Mouse (Mus musculus) CH12.LX (cell line): Measurements from ENCODE around the gene Sec14l1. TPM values are rescaled to one million over a fixed set of nuclear protein-coding genes. Genes with fewer than 3 reads are reported as not detected.

ENCODE experiments used
- DNase-seq: peaks from one replicate; pipeline ENCODE4 v3.0.0-alpha.2; 2013; ENCODE audit errors: extremely low read depth
- H3K27ac ChIP-seq: 2 replicates; pipeline ENCODE4 v1.5.1; 2012; ENCODE audit warnings: low read depth, mild to moderate bottlenecking, control low read depth, moderate library complexity; ENCODE audit not compliant: insufficient read depth
- H3K27me3 ChIP-seq: replicated peaks from 2 replicates; pipeline ENCODE3; 2012; ENCODE audit warnings: inconsistent platforms
- H3K36me3 ChIP-seq, 2 experiments: replicated peaks in 1 of 2; 2 replicates each; pipeline versions ENCODE3 to v1.6.1; 2012; ENCODE audit warnings: inconsistent platforms in 1 of 2, low read length in 1 of 2, mild to moderate bottlenecking in 1 of 2, mixed read lengths in 1 of 2, moderate library complexity in 1 of 2; ENCODE audit not compliant: control insufficient read depth in 1 of 2, insufficient read depth in 1 of 2
- H3K4me1 ChIP-seq, 2 experiments: 2 replicates each; pipeline ENCODE4 v1.6.1; 2012; ENCODE audit warnings: inconsistent platforms in 1 of 2, moderate library complexity in 1 of 2; ENCODE audit not compliant: insufficient read depth in 2 of 2, control insufficient read depth in 1 of 2
- H3K4me2 ChIP-seq: 2 replicates; pipeline ENCODE4 v1.6.1; 2012; ENCODE audit warnings: low read depth, mild to moderate bottlenecking, control low read depth; ENCODE audit not compliant: poor library complexity, insufficient read depth, severe bottlenecking
- H3K4me3 ChIP-seq, 3 experiments: fragments of 150-350 bp in 1 of 3; sonication (generic) in 1 of 3; replicated peaks in 1 of 3; 2 replicates each; pipeline versions ENCODE3 to v1.5.1; 2011 to 2012; ENCODE audit warnings: low read depth in 2 of 3, low read length in 2 of 3, mild to moderate bottlenecking in 2 of 3, moderate library complexity in 2 of 3, control low read depth in 1 of 3, improper control_type of control experiment in 1 of 3, inconsistent platforms in 1 of 3, mixed read lengths in 1 of 3; ENCODE audit not compliant: poor library complexity in 1 of 3
- H3K79me2 ChIP-seq: replicated peaks from 2 replicates; pipeline ENCODE4 v1.6.1; 2012; ENCODE audit warnings: mild to moderate bottlenecking, moderate library complexity; ENCODE audit not compliant: control insufficient read depth, poor library complexity, insufficient read depth, severe bottlenecking; ENCODE audit errors: extremely low read depth
- H3K9ac ChIP-seq: 2 replicates; pipeline ENCODE4 v1.6.1; 2012; ENCODE audit warnings: low read depth, mild to moderate bottlenecking, control low read depth, moderate library complexity; ENCODE audit not compliant: insufficient read depth
- H3K9me3 ChIP-seq: replicated peaks from 2 replicates; pipeline ENCODE3; 2012; ENCODE audit warnings: low read length, inconsistent platforms, mixed read lengths
- CHD2 ChIP-seq: IDR thresholded peaks from 2 replicates; pipeline ENCODE4 v1.6.1; 2011; ENCODE audit warnings: low read length, improper control_type of control experiment
- CTCF ChIP-seq, 2 experiments: IDR thresholded peaks in 1 of 2; conservative IDR thresholded peaks in 1 of 2; 2 replicates each; pipeline ENCODE4 v1.5.1; 2011 to 2012; ENCODE audit warnings: low read depth in 2 of 2, low read length in 2 of 2, improper control_type of control experiment in 1 of 2, inconsistent platforms in 1 of 2, mild to moderate bottlenecking in 1 of 2, moderate library complexity in 1 of 2
- E2F4 ChIP-seq: IDR thresholded peaks from 2 replicates; pipeline ENCODE4 v1.6.1; 2011; ENCODE audit warnings: low read depth, low read length, improper control_type of control experiment; ENCODE audit not compliant: insufficient replicate concordance
- EP300 ChIP-seq: IDR thresholded peaks from 2 replicates; pipeline ENCODE4 v1.6.1; 2011; ENCODE audit warnings: low read length, improper control_type of control experiment
- ETS1 ChIP-seq: conservative IDR thresholded peaks from 2 replicates; pipeline ENCODE4 v1.6.1; 2012; ENCODE audit warnings: low read depth, mild to moderate bottlenecking, inconsistent platforms, low read length, improper control_type of control experiment, moderate library complexity
- GABPA ChIP-seq: IDR thresholded peaks from 2 replicates; pipeline ENCODE4 v1.6.1; 2012; ENCODE audit warnings: low read depth, low read length, improper control_type of control experiment, inconsistent platforms; ENCODE audit not compliant: insufficient replicate concordance
- IRF4 ChIP-seq: IDR thresholded peaks from 2 replicates; pipeline ENCODE4 v1.6.1; 2014; ENCODE audit warnings: low read depth, mild to moderate bottlenecking, inconsistent platforms, low read length, improper control_type of control experiment
- JUN ChIP-seq: IDR thresholded peaks from 2 replicates; pipeline ENCODE4 v1.6.1; 2011; ENCODE audit warnings: low read depth, mild to moderate bottlenecking, low read length, improper control_type of control experiment, moderate library complexity; ENCODE audit not compliant: insufficient read depth
- JUND ChIP-seq: conservative IDR thresholded peaks from 2 replicates; pipeline ENCODE4 v1.6.1; 2011; ENCODE audit warnings: low read depth, low read length, improper control_type of control experiment
- KAT2A ChIP-seq: IDR thresholded peaks from 2 replicates; pipeline ENCODE4 v1.6.1; 2012; ENCODE audit warnings: low read length, improper control_type of control experiment, inconsistent platforms; ENCODE audit not compliant: insufficient replicate concordance
- MAFK ChIP-seq: IDR thresholded peaks from 2 replicates; pipeline ENCODE4 v1.6.1; 2011; ENCODE audit warnings: low read length, improper control_type of control experiment; ENCODE audit not compliant: insufficient replicate concordance
- MAX ChIP-seq: IDR thresholded peaks from 2 replicates; pipeline ENCODE4 v1.6.1; 2011; ENCODE audit warnings: low read length, improper control_type of control experiment
- MAZ ChIP-seq: IDR thresholded peaks from 2 replicates; pipeline ENCODE4 v1.6.1; 2012; ENCODE audit warnings: low read depth, mild to moderate bottlenecking, inconsistent platforms, low read length, improper control_type of control experiment, moderate library complexity
- MEF2A ChIP-seq: IDR thresholded peaks from 2 replicates; pipeline ENCODE4 v1.6.1; 2014; ENCODE audit warnings: low read depth, mild to moderate bottlenecking, inconsistent platforms, low read length, improper control_type of control experiment, borderline replicate concordance
- NELFE ChIP-seq: IDR thresholded peaks from 2 replicates; pipeline ENCODE4 v1.6.1; 2011; ENCODE audit warnings: low read depth, low read length, improper control_type of control experiment
- NRF1 ChIP-seq: IDR thresholded peaks from 2 replicates; pipeline ENCODE4 v1.6.1; 2014; ENCODE audit warnings: low read depth, mild to moderate bottlenecking, inconsistent platforms, low read length, improper control_type of control experiment, moderate library complexity
- PAX5 ChIP-seq: IDR thresholded peaks from 2 replicates; pipeline ENCODE4 v1.6.1; 2012; ENCODE audit warnings: low read length, inconsistent platforms, mixed read lengths
- POLR2A ChIP-seq: IDR thresholded peaks from 2 replicates; pipeline ENCODE4 v1.6.1; 2011; ENCODE audit warnings: low read depth, mild to moderate bottlenecking, improper control_type of control experiment, low read length
- RCOR1 ChIP-seq: conservative IDR thresholded peaks from 2 replicates; pipeline ENCODE4 v1.6.1; 2012; ENCODE audit warnings: low read depth, mild to moderate bottlenecking, inconsistent platforms, low read length, improper control_type of control experiment
- TBP ChIP-seq: conservative IDR thresholded peaks from 2 replicates; pipeline ENCODE4 v1.6.1; 2011; ENCODE audit warnings: low read depth, low read length, improper control_type of control experiment
- UBTF ChIP-seq: IDR thresholded peaks from 2 replicates; pipeline ENCODE4 v1.6.1; 2012; ENCODE audit warnings: low read depth, mild to moderate bottlenecking, inconsistent platforms, low read length, improper control_type of control experiment, moderate library complexity
- USF1 ChIP-seq: IDR thresholded peaks from 2 replicates; pipeline ENCODE4 v1.6.1; 2014; ENCODE audit warnings: low read depth, mild to moderate bottlenecking, inconsistent platforms, low read length, improper control_type of control experiment
- USF2 ChIP-seq: conservative IDR thresholded peaks from 2 replicates; pipeline ENCODE4 v1.6.1; 2011; ENCODE audit warnings: low read depth, low read length, improper control_type of control experiment
- ZC3H11A ChIP-seq: IDR thresholded peaks from 2 replicates; pipeline ENCODE4 v1.6.1; 2012; ENCODE audit warnings: low read depth, mild to moderate bottlenecking, inconsistent platforms, low read length, improper control_type of control experiment
- ZKSCAN1 ChIP-seq: IDR thresholded peaks from 2 replicates; pipeline ENCODE4 v1.6.1; 2012; ENCODE audit warnings: low read depth, inconsistent platforms, low read length, improper control_type of control experiment, borderline replicate concordance
- ZMIZ1 ChIP-seq: IDR thresholded peaks from 2 replicates; pipeline ENCODE4 v1.6.1; 2012; ENCODE audit warnings: low read depth, mild to moderate bottlenecking, inconsistent platforms, low read length, improper control_type of control experiment
- dilution Hi-C: fragments of 300-500 bp; cut with MboI; formaldehyde crosslinking; loops from 2 replicates; pipeline ENCODE4 v1.14.3; 2020; ENCODE audit warnings: low sequenced_read_pairs; ENCODE audit not compliant: extremely low pct_unique_long_range_greater_than_20kb, extremely low pct_ligation_motif_present
- in situ Hi-C: fragments of 300-500 bp; cut with MboI; formaldehyde crosslinking; loops from 3 replicates; pipeline ENCODE4 v1.14.3; 2019; ENCODE audit warnings: low sequenced_read_pairs, low pct_ligation_motif_present, low pct_unique_long_range_greater_than_20kb, mixed read lengths
- polyA plus RNA-seq: library from polyadenylated mRNA; unstranded; fragments of >175 nt; gene quantifications from 2 replicates; pipeline ENCODE4 v1.2.1, GENCODE M21; 2012; ENCODE audit warnings: low read depth; ENCODE audit not compliant: insufficient read length
- total RNA-seq, 2 experiments: library from RNA; depleted of rRNA; stranded (reverse); fragments of 300-350 nt in 1 of 2; fragments of >200 nt in 1 of 2; gene quantifications; 2 replicates each; pipeline ENCODE4 v1.2.3; 2012 to 2014

The Sec14l1 gene
- total and polyA plus RNA-seq, 3 experiments: 18.5 to 28.2 (median 21.5) TPM

DNA sequence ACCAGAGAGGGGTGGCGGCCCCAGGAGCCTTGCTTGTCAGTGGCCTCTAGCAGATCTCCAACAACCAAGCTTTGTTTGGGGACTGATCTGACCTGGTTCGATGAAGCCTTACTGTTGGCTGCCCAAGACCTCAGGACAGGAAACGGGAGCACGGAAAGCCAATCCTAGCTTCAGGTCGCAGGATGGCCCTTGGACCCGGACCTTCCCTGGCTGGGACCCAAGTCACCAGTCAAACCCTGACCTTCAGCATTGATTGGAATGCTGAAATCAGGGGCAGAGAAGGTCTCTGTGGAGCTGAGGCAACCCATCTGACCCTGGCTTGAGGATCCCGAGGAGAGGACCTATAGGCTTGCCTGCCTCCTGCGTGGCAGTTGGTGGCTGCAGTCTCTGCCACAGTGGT is 89.6 kb downstream of the Sec14l1 start:
- DNase-seq: no peak
- dilution Hi-C loops: no loop called here
- no peak overlapping the region for H3K4me2 ChIP-seq
- no peaks in the 10 kb centered on the region for H3K79me2 ChIP-seq
- H3K4me1 ChIP-seq: peaks cover 0 to 4% of the 10 kb centered on the region in 2 experiments; a peak in 1 of 4 replicates
- peaks cover 8% of the 10 kb centered on the region for H3K9me3 ChIP-seq
- H3K9ac ChIP-seq: no peak overlapping the region
- in situ Hi-C loops: no loop called here
- no peak for TF ChIP-seq MAZ
- no peak for TF ChIP-seq E2F4
- no peak for TF ChIP-seq MAFK
- TF ChIP-seq PAX5: no peak
- no peak for TF ChIP-seq TBP
- TF ChIP-seq ZC3H11A: no peak
- TF ChIP-seq ETS1: no peak
- TF ChIP-seq POLR2A: no peak
- no peak for TF ChIP-seq USF1
- no peak for TF ChIP-seq IRF4
- no peak for TF ChIP-seq ZKSCAN1
- no peak for TF ChIP-seq JUN
- no peak for TF ChIP-seq GABPA
- no peaks in the 10 kb centered on the region for H3K36me3 ChIP-seq
- peaks cover 69% of the 10 kb centered on the region for H3K27me3 ChIP-seq
- H3K27ac ChIP-seq: no peak overlapping the region
- H3K4me3 ChIP-seq: no peak overlapping the region

DNA sequence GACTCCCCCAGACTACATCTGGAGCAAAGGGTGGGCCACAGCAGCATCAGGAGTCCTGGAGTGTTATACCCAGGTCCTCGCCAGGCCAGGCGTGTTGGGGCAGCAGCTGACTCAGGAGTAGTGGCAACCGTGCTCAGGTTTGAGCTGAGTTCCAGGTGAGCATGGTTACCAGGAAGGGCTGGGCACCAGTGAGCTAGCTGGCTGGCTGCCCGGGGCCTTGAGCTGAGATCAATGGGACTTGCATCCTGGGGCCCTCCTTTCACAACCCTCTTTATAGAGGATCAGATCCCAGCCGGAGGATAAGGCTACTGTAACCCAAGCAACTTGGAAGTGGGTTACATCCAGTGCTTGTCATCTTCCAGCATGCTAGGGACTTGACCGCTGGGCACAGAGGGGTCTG is 90.1 kb downstream of the Sec14l1 start:
- DNase-seq: no peak
- Histone ChIP-seq H3K4me1 (peaks cover 0 to 4% of the 10 kb centered on the region in 2 experiments; a peak in 1 of 4 replicates), H3K4me3 (no peak overlapping the region), H3K9me3 (peaks cover 11% of the 10 kb centered on the region), H3K27me3 (peaks cover 69% of the 10 kb centered on the region), H3K36me3 (no peaks in the 10 kb centered on the region), H3K79me2 (no peaks in the 10 kb centered on the region), H3K27ac (no peak overlapping the region), H3K4me2 (no peak overlapping the region), H3K9ac (no peak overlapping the region)
- TF ChIP-seq JUND: no peak
- TF ChIP-seq NRF1: no peak
- no peak for TF ChIP-seq CHD2
- TF ChIP-seq MAFK: no peak
- TF ChIP-seq MAX: no peak
- TF ChIP-seq USF1: no peak
- no peak for TF ChIP-seq CTCF (conservative IDR thresholded peaks at IDR 0.05 in 1 of 2, IDR thresholded peaks at IDR 0.05 in 1 of 2; ENCODE audit: low read depth in 2 of 2, low read length in 2 of 2)
- TF ChIP-seq UBTF: no peak
- TF ChIP-seq GABPA: no peak
- no peak for TF ChIP-seq ZKSCAN1
- no peak for TF ChIP-seq ETS1
- TF ChIP-seq MEF2A: no peak
- TF ChIP-seq USF2: no peak
- no peak for TF ChIP-seq NELFE
- TF ChIP-seq JUN: no peak
- no peak for TF ChIP-seq KAT2A
- no peak for TF ChIP-seq ZMIZ1
- no peak for TF ChIP-seq RCOR1
- no peak for TF ChIP-seq EP300
- in situ Hi-C loops: no loop called here
- dilution Hi-C loops: no loop called here
